Comparison of ENCODE assay signal across 8 mouse cellular contexts in the genomic region with DNA sequence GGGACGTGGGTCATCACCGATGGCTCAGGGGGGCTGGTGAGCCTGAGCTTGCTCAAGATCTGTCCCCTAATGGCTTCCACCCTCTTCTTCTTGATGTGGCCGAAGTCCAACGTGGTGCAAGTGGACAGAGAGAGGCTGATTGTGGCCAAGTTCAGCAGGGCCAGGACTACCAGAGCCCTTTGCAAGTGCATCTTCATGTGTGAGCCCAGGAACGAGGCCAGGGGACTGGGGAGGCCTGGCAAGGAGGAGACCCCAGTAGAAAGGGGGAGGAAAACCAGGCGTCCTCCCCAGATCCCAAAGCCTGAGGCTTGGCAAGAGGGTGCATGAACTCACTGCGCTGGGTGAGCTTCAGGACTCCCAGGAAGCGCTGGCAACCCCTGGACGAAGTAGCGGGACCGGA. TPM values are rescaled to one million over a fixed set of nuclear protein-coding genes. Genes with fewer than 3 reads are reported as not detected.
DNase-seq lines count a peak whose midpoint lies in the region; ATAC-seq and TF ChIP-seq lines count a peak whose summit lies in the region.

No protein-coding gene starts in this region.

- 16% methylated on average over 11 of the region's 11 CpGs for WGBS in hindbrain, embryonic 10.5 days
- WGBS in midbrain, embryonic 12.5 days, result 23% methylated on average over 11 of the region's 11 CpGs

- peak overlapping the region; percentile 73 for H3K4me2 ChIP-seq in midbrain, embryonic 12.5 days (replicated peaks)

- H3K27ac ChIP-seq in left cerebral cortex, adult 2 months, result peak overlapping the region; percentile 89
- H3K27ac ChIP-seq in hindbrain, embryonic 10.5 days, result peak overlapping the region; percentile 91
- no peak overlapping the region for H3K27ac ChIP-seq in midbrain, embryonic 12.5 days (replicated peaks)

- H3K4me3 ChIP-seq in left cerebral cortex, adult 2 months, result peak overlapping the region; percentile 56
- peak overlapping the region; percentile 70 for H3K4me3 ChIP-seq in hindbrain, embryonic 10.5 days
- H3K4me3 ChIP-seq in midbrain, embryonic 12.5 days, result peak overlapping the region; percentile 50

- H3K4me1 ChIP-seq in hindbrain, embryonic 10.5 days (replicated peaks), result peaks cover 31% of the 10 kb centered on the region
- H3K4me1 ChIP-seq in midbrain, embryonic 12.5 days, result peaks cover 20% of the 10 kb centered on the region

- no peaks in the 10 kb centered on the region for H3K9me3 ChIP-seq in hindbrain, embryonic 10.5 days
- no peaks in the 10 kb centered on the region for H3K9me3 ChIP-seq in midbrain, embryonic 12.5 days

- no peak for TF ChIP-seq CTCF in left cerebral cortex, adult 2 months (IDR thresholded peaks at IDR 0.05)

- H3K9ac ChIP-seq in midbrain, embryonic 12.5 days (replicated peaks), result peak overlapping the region; percentile 62

- DNase-seq in left cerebral cortex, adult 2 months (ENCODE audit: extremely low spot score in 1 of 2, low spot score in 2 of 2), result no peak
- DNase-seq in left cerebral cortex, postnatal 14 days (ENCODE audit: low spot score in 2 of 2), result no peak
- peak; percentile 64 to 75 for DNase-seq in cerebellum, postnatal 10 days
- peak; percentile 30 for DNase-seq in hindbrain, embryonic 10.5 days (ENCODE audit: low spot score)
- no peak for DNase-seq in thymus, postnatal 0 days (ENCODE audit: low spot score)
- no peak for DNase-seq in adrenal gland, postnatal 25 days

- H3K36me3 ChIP-seq in hindbrain, embryonic 10.5 days, result no peaks in the 10 kb centered on the region
- H3K36me3 ChIP-seq in midbrain, embryonic 12.5 days, result no peaks in the 10 kb centered on the region

- no peak for ATAC-seq in midbrain, embryonic 12.5 days (ENCODE audit: low FRiP score, low read depth)
- no peak for ATAC-seq in erythroblast, adult 5-6 weeks (replicated peaks; ENCODE audit: low FRiP score, poor library complexity, severe bottlenecking)

- H3K27me3 ChIP-seq in hindbrain, embryonic 10.5 days (ENCODE audit: insufficient read depth, poor library complexity, severe bottlenecking), result peaks cover 50% of the 10 kb centered on the region
- H3K27me3 ChIP-seq in midbrain, embryonic 12.5 days, result peaks cover 40% of the 10 kb centered on the region

- intact Hi-C loops in left cerebral cortex, adult 2 months (cut with DNase I), result loop anchor here (2.0 to 5.0 kb wide), 3 partner anchors 75 to 331 kb away; a partner anchor contains a TSS
- intact Hi-C loops in left cerebral cortex, postnatal 14 days (cut with DNase I), result loop anchor here (5.0 kb wide), 5 partner anchors 55 to 330 kb away; a partner anchor contains a TSS

RNA-seq across cellular contexts. Expression of a gene that starts 1.1 kb away (rescaled TPM):
- 10 to 100 TPM; 15.4 to 16.0 TPM for total RNA-seq in left cerebral cortex, adult 2 months (2021)
- 10 to 100 TPM; 11.9 to 13.8 TPM for total RNA-seq in left cerebral cortex, postnatal 14 days (2021)
- 7.0 and 8.4 TPM in 2 replicates for polyA plus RNA-seq in hindbrain, embryonic 10.5 days (2016; fragmentation: Nextera tagmentation; extraction: Ambion mirVana)
- polyA plus RNA-seq in midbrain, embryonic 12.5 days (2016; fragmentation: Nextera tagmentation; extraction: Ambion mirVana), result 7.6 and 15.7 TPM in 2 replicates
- polyA plus RNA-seq in thymus, postnatal 0 days (2015; fragmentation: Nextera tagmentation; extraction: Ambion mirVana), result 2.6 and 2.9 TPM in 2 replicates
- not detected in 2 replicates for total RNA-seq in erythroblast, adult 5-6 weeks (2015; ENCODE audit: low replicate concordance)
- total RNA-seq in erythroblast, adult 5-6 weeks (2017; ENCODE audit: low replicate concordance), result not detected in 2 replicates
- 7.6 and 9.5 TPM in 2 replicates for total RNA-seq in adrenal gland, postnatal 25 days (2021)

RNA-seq across cellular contexts. Expression of a gene that starts 4.6 kb away (rescaled TPM):
- total RNA-seq in left cerebral cortex, adult 2 months (2021), result 10 to 100 TPM; 15.3 to 16.9 TPM
- total RNA-seq in left cerebral cortex, postnatal 14 days (2021), result 10 to 100 TPM; 10.9 to 12.4 TPM
- 86.4 and 94.1 TPM in 2 replicates for polyA plus RNA-seq in hindbrain, embryonic 10.5 days (2016; fragmentation: Nextera tagmentation; extraction: Ambion mirVana)
- polyA plus RNA-seq in midbrain, embryonic 12.5 days (2016; fragmentation: Nextera tagmentation; extraction: Ambion mirVana), result 86.9 and 91.5 TPM in 2 replicates
- polyA plus RNA-seq in thymus, postnatal 0 days (2015; fragmentation: Nextera tagmentation; extraction: Ambion mirVana), result 13.6 and 15.6 TPM in 2 replicates
- not detected in 2 replicates for total RNA-seq in erythroblast, adult 5-6 weeks (2015; ENCODE audit: low replicate concordance)
- total RNA-seq in erythroblast, adult 5-6 weeks (2017; ENCODE audit: low replicate concordance), result not detected in 2 replicates
- 21.6 and 27.4 TPM in 2 replicates for total RNA-seq in adrenal gland, postnatal 25 days (2021)

Comparison
In these comparisons a context has a peak if more than half of its experiments do, and no peak if none do; other contexts are left out.
1. DNase-seq: peak in cerebellum, postnatal 10 days (2 of 2) and hindbrain, embryonic 10.5 days (single experiment); none in left cerebral cortex, adult 2 months (0 of 2), left cerebral cortex, postnatal 14 days (0 of 2), thymus, postnatal 0 days (single experiment) and adrenal gland, postnatal 25 days (single experiment).
2. RNA of a gene that starts 4.6 kb away (total RNA-seq): 21.6 to 27.4 TPM in adrenal gland, postnatal 25 days, 15.3 to 16.9 TPM in left cerebral cortex, adult 2 months and 10.9 to 12.4 TPM in left cerebral cortex, postnatal 14 days; not detected in erythroblast, adult 5-6 weeks; every median in the first group is over 10 times any median in the second.
3. Peak in every context shown above with its lines, with median percentiles within 50 percentile points of each other: H3K4me3 ChIP-seq.